Mouse (Mus musculus) mouse trophoblast stem cell (cell line): Measurements from ENCODE around the gene Phykpl.

Experiments used
- in situ Hi-C, 2 experiments: fragments of 300-500 bp; cut with MseI, MboI; formaldehyde crosslinking; loops; 2 replicates in 1 of 2; 3 replicates in 1 of 2; pipeline ENCODE4 v1.15.1; 2025

Gene Phykpl

GRCm38 (mm10) chr11:51644217-51644616 is 59.7 kb downstream of the Phykpl start:
- in situ Hi-C loops: no loop called here

- in situ Hi-C loops: no loop called here
These were observed 60.7 kb downstream of the Phykpl start for GRCm38 (mm10) chr11:51645293-51645692.

GRCm38 (mm10) chr11:51646245-51646644 is 61.7 kb downstream of the Phykpl start:
- in situ Hi-C loops: no loop called here

- in situ Hi-C loops: no loop called here
These were observed 62.5 kb downstream of the Phykpl start for GRCm38 (mm10) chr11:51646751-51647667.

- in situ Hi-C loops: no loop called here
These were observed 64.0 kb downstream of the Phykpl start for GRCm38 (mm10) chr11:51648566-51648965.

- in situ Hi-C loops: no loop called here
These were observed 64.7 kb downstream of the Phykpl start for GRCm38 (mm10) chr11:51649111-51649888.

GRCm38 (mm10) chr11:51649889-51650199 is 65.3 kb downstream of the Phykpl start:
- in situ Hi-C loops: no loop called here

- in situ Hi-C loops: no loop called here
These were observed 65.7 kb downstream of the Phykpl start for GRCm38 (mm10) chr11:51650261-51650660.

- in situ Hi-C loops: no loop called here
These were observed 66.3 kb downstream of the Phykpl start, which contains the start of the genes N4bp3 and D930048N14Rik for GRCm38 (mm10) chr11:51650691-51651515. TSS of gene N4bp3 (minus strand) at chr11:51650842. TSS of gene D930048N14Rik (plus strand) at chr11:51650954.

GRCm38 (mm10) chr11:51652889-51653418 is 68.4 kb downstream of the Phykpl start:
- in situ Hi-C loops: no loop called here

GRCm38 (mm10) chr11:51653736-51654135 is 69.2 kb downstream of the Phykpl start:
- in situ Hi-C loops: no loop called here
